Mouse (Mus musculus) spleen, embryonic (tissue): ENCODE measurements around the gene Prame.
"Not testable (repeated sequence)": the region's sequence is repeated elsewhere in the genome, so short reads cannot be mapped to it uniquely, and the experiment has no call there.

Source experiments
- CTCF ChIA-PET: fragments of 350-600 bp; sonication (Branson Sonifier 250); formaldehyde crosslinking; loops from one replicate; lab custom pipeline; 2022; lab: Charles Lee

The Prame gene

GRCm38 (mm10) chrX:135627605-135628004 lies at the start of gene Prame:
Prame (minus strand) TSS chrX:135627705.
- CTCF ChIA-PET: no interaction called here

GRCm38 (mm10) chrX:135652173-135652772 lies 24.8 kb upstream of the Prame start:
- CTCF ChIA-PET: no interaction called here

GRCm38 (mm10) chrX:135601298-135602029 lies 26.0 kb downstream of the Prame start:
- CTCF ChIA-PET: interaction anchor here (0.6 kb wide), 1 partner anchor 42 kb away, joined by 11 read pairs; no protein-coding TSS in a partner anchor

- CTCF ChIA-PET: interaction anchor here (0.5 kb wide), 1 partner anchor 139 kb away, joined by 3 read pairs; no protein-coding TSS in a partner anchor
Observed at GRCm38 (mm10) chrX:135598677-135599076, 28.8 kb downstream of the Prame start, which contains the start of gene Nxf7. Nxf7 (minus strand) TSS chrX:135598777.

- CTCF ChIA-PET: interaction anchor here (0.5 kb wide), 1 partner anchor 140 kb away, joined by 3 read pairs; no protein-coding TSS in a partner anchor
Observed at GRCm38 (mm10) chrX:135598096-135598495, 29.4 kb downstream of the Prame start.

- CTCF ChIA-PET: no interaction called here
Observed at GRCm38 (mm10) chrX:135576412-135576811, 51.1 kb downstream of the Prame start.

- CTCF ChIA-PET: not testable (repeated sequence)
Observed at GRCm38 (mm10) chrX:135574958-135575628, 52.4 kb downstream of the Prame start.

- CTCF ChIA-PET: not testable (repeated sequence)
Observed at GRCm38 (mm10) chrX:135574261-135574957, 53.1 kb downstream of the Prame start.

GRCm38 (mm10) chrX:135569467-135569866 lies 58.0 kb downstream of the Prame start:
- CTCF ChIA-PET: not testable (repeated sequence)

GRCm38 (mm10) chrX:135564934-135565333 lies 62.6 kb downstream of the Prame start:
- CTCF ChIA-PET: not testable (repeated sequence)
